7 mouse cellular contexts compared by ENCODE assay signal in the genomic region with DNA sequence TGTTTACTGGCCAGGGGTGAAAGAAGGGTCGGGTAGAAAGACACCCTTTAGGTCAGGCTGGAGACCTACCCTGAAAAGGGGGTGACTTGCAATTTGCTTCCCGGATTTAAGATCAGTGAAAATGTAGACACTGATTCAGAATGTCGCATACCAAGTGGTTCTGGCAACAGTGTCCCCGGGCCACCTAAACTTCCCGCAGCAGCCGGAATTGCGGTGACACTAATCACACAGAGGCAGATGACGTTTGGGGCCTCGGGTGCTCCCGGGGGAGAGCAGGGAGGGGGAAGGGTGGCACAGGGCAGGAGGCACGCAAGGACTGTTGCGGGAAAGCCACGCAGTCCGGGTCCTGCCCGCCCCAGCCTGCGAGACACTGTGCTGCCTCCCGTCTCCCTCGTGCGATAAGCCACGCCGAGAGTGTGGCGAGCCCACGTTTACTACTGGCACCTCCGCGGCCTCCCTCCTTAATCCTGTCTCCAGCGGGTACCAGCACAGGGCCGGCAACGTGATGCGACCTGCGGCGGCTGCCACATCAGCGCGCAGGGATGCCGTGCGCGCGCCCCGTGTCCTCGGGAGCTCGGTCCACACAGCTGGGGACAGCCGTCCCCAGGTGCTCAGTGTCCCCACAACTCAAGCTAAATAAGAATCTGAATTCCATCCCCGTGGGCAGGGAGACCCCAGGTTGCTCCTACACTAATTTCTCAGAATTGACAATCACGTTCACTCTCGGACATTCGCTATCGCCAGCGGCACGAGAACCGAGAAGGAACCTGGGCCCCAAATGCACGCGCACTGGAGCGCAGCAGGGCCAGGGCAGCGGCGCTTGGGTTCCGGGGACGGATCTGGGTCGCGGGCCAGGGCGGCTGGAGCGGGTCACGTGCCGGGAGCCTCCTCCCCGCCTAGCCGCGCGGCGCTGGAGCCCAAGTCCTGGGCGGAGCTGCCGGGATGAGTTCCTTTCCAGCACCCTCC. TPM values are rescaled to one million over a fixed set of nuclear protein-coding genes. Genes with fewer than 3 reads are reported as not detected.
DNase-seq lines count a peak whose midpoint lies in the region; ATAC-seq lines count a peak whose summit lies in the region.

No protein-coding gene starts in this region.

- WGBS in macrophage (ENCODE audit: missing documents) = 1% methylated on average over 68 of the region's 69 CpGs

- ATAC-seq in common myeloid progenitor, adult 5-6 weeks (replicated peaks; ENCODE audit: low read depth, poor library complexity, severe bottlenecking) = peak; percentile 56

- intact Hi-C loops in gastrocnemius, postnatal 14 days (cut with DNase I; ENCODE audit: low total_unique reads) = no loop called here

- peak overlapping the region; percentile 93 for H3K27ac ChIP-seq in macrophage

- H3K79me2 ChIP-seq in macrophage (ENCODE audit: inconsistent target) = peaks cover 32% of the 10 kb centered on the region

- peak overlapping the region; percentile 39 for H3K4me3 ChIP-seq in macrophage (ENCODE audit: inconsistent target)

- DNase-seq in adrenal gland, adult (ENCODE audit: inconsistent age in 2 of 2, low spot score in 1 of 2) = peak; percentile 96 to 98
- DNase-seq in gastrocnemius, postnatal 14 days = peak; percentile 97
- DNase-seq in induced T-regulatory cell, adult 2 months (ENCODE audit: low read depth) = peak; percentile 41
- DNase-seq in left cerebral cortex, adult 8-10 months (ENCODE audit: low spot score in 2 of 2) = peak; percentile 72 to 83
- peak; percentile 79 to 83 for DNase-seq in right cerebral cortex, adult 2 months (ENCODE audit: low spot score in 2 of 2)

- H3K36me3 ChIP-seq in macrophage (ENCODE audit: inconsistent target) = no peaks in the 10 kb centered on the region

RNA-seq across cellular contexts. Expression of a gene that starts 0.8 kb away (rescaled TPM):
- total RNA-seq in common myeloid progenitor, adult 5-6 weeks (2017) = under 0.01 TPM in 1 of 2 replicates, not detected in the other
- total RNA-seq in gastrocnemius, postnatal 14 days (2021) = 10 to 100 TPM; 29.8 to 41.7 TPM
- 10 to 100 TPM; 53.1 to 72.2 (median 64.1) TPM for total RNA-seq in left cerebral cortex, adult 8-10 months (2022)
- total RNA-seq in macrophage (2018; cell fraction: chromatin; rRNA removed) = 100 to 1,000 TPM in 2 of 26 experiments, 10 to 100 TPM in 23, 1 to 10 TPM in 1; 8.5 to 129 (median 26.0) TPM
- total RNA-seq in macrophage (2018; cell fraction: cytosol; rRNA removed) = 10 to 100 TPM; 16.9 to 80.3 (median 32.3) TPM
- total RNA-seq in macrophage (2018; cell fraction: nucleus; rRNA removed) = 100 to 1,000 TPM in 2 of 26 experiments, 10 to 100 TPM in 24; 22.4 to 119 (median 37.9) TPM
- polyA plus RNA-seq in macrophage (2018) = 38.5 to 115 TPM (median 39.6 TPM) in 3 replicates

Comparison
In these comparisons a context has a peak if more than half of its experiments do, and no peak if none do; other contexts are left out.
1. Peak in every context shown above with its lines: DNase-seq, ATAC-seq, H3K4me3 ChIP-seq and H3K27ac ChIP-seq.
2. DNase-seq: peak in every context shown above with its lines; median percentile 97 in adrenal gland, adult; 97 in gastrocnemius, postnatal 14 days; 81 in right cerebral cortex, adult 2 months; 78 in left cerebral cortex, adult 8-10 months; 41 in induced T-regulatory cell, adult 2 months.
3. RNA of a gene that starts 0.8 kb away (total RNA-seq): 53.1 to 72.2 TPM in left cerebral cortex, adult 8-10 months and 29.8 to 41.7 TPM in gastrocnemius, postnatal 14 days; under 0.01 TPM in common myeloid progenitor, adult 5-6 weeks; every median in the first group is over 10 times any median in the second.